Mouse (Mus musculus) adrenal gland, postnatal 4 days (tissue): ENCODE results near the gene Igf1r. TPM values are rescaled to one million over a fixed set of nuclear protein-coding genes. Genes with fewer than 3 reads are reported as not detected.

Source experiments
- DNase-seq, 2 experiments: peaks; one replicate each; pipeline ENCODE4 v3.0.0; 2021 to 2022; ENCODE audit warnings: low spot score in 2 of 2, mixed read lengths in 2 of 2
- total RNA-seq, 2 experiments: library from RNA; stranded (reverse); gene quantifications; 2 replicates each; pipeline ENCODE4 v1.2.3; 2021

The Igf1r gene
- total RNA-seq, 2 experiments from 2014 or later = 71.9 to 75.8 TPM

DNA sequence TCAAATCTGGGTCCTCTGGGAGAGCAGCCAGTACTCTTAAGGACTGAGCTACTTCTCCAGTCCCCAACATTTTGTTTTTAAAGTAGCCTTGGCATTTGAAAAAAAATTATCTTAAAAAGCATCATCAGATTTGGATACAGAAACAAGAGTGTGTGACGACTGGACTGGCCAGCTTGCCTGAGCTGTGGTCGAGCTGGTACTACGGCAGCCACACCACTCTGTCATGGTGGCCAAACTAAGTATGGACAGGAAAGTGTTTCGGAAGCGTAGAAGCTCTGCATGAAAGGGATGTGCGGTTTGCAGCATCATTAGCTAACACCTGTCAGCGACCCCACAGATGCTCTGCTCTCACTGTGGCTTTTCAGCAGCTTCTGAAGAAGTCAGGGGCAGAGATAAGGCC, 53.4 kb downstream of the Igf1r start:
- DNase-seq = no peak

DNA sequence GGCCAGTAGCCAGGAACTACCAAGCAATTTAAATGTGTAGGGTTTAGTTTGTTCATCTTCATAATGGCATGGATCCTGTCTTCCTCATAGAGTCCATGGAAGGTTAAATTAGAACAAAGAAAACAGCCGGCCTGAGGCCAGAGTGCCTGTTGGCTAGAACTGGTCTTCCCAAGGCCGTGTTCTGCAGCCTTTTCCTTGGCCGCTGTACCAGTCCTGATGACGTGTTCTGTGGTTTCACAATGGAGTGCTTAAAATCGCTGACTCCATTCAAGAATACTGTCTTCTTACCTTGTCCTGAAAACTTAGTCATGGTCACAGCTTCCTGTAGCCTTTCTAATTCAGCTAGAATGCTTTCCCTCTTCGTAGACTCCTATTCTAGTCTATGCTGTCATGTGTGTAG, 53.9 kb downstream of the Igf1r start:
- DNase-seq = no peak

DNA sequence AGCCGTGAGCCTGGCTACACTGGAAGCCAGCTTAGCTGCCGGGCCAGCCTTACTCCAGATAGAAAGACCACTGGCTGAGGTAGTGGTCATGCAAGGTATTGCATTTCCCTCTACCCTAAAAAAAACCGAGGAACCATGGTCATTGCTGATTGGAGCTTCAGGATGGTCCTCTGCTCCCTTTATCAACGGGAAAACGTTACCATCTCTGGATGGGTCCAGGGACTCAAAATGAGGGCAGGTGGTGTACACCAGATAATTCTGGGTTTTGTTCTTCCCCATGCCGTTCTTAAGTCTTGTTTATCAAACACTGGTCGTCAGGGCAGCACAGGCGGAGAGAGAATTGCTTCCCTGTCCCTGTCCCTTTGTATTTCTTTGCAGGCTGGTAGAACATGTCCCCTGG, 57.0 kb downstream of the Igf1r start:
- DNase-seq = no peak

DNA sequence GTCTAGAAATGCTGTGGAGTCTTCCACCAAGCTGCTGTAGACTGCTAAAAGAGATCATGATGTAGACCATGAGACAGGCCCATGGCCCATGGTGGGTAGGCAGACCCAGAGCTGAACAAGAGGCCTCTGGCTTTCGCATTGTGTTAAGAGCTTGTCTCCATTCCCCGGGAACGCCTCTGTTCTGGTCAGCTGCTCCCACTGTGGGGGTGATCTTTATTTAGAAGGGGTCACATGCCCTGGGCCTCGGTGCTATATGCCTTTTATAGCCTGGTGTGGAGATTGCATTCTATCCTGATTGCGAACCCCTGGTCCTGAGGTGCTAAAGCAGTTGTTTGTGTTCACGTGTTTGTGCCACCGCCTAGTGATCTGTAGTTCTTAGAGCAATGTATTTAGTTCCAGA, 57.5 kb downstream of the Igf1r start:
- no peak for DNase-seq

DNA sequence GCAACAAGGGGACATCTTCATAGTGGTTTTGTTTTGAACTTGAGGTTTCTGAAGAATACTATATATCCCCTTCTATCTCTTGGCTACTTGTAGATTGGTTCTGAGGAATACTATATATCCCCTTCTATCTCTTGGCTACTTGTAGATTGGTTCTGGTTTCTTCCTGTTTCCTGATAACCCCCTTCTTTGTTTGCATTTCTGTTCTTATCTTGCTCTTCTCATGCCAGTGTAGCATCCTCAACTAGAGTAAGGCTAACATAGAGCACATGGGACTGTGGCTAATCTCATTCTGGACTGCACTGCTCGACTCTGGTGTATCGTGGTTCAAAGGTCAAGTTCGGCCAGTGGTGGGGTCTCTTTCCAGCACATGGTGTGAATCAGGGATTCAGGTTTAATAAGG, 58.2 kb downstream of the Igf1r start:
- no peak for DNase-seq

DNA sequence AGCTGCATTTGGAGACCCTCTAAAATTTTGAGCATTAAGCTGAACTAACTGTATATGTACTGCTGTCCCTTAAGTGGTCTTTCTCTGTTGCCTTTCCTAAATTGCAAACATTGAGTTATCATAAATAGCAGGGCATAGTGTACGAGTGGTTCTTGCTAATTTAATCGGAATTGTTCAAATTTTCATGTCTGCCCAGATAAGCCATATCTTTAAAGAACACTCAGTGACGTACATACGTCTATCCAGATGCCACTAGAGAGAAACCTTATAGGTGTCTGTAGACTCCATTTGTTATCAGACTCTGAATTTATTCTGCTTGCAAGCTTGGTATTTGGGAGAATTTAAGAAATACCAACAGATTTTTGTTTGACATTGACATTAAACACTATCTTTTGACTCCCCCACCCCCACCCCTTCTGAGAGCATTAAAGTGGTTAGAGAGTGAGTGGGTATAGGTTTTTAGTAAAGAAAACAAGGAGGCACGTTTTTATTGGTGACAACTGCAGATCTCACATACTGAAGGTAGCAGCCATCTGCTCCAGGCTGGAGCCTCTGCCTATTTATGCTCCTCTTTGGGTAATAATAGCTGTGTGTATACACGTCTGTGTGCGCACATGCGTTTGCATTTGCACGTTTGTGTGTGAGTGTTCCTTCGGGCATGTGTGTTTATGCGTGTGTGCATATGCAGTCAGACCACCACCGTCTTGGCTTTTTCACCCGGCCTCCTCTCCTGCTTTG, 58.9 kb downstream of the Igf1r start:
- no peak for DNase-seq

DNA sequence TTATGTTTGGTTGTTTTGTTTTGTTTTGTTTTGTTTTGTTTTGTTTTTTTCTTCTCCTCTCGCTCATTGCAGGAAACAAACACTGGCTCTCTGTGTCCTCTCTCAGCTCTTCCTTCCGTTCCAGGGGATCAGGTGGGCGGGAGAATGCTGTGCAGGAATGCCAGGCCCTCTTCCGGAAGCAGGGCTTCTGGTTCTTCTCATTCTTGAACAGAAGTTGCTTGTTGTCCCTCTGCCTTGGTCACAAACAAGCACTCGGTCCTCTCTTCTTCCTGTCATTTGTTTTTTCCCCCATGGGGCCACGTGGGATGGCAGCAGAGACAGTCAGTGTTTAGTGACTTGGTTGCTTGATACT, 59.5 kb downstream of the Igf1r start:
- DNase-seq = no peak

DNA sequence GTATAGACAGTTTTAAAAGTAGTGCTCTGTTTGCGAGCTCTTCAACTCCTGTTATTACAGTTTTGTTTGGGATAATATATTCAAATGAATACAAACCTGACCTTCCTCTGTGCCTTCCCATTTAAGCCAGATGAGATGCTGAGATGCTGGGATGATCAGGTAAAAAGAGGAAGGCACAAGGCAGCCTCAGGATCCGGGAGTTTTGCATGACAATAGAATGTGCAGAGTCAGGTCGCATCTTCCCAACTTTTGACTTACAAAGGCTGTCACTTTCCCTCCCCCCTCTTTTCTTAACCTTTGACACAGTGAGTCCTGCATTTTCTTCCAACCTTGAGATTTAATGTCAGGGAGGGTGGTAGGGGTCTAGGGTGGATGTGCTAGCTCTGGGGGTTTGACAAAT, 61.9 kb downstream of the Igf1r start:
- no peak for DNase-seq

DNA sequence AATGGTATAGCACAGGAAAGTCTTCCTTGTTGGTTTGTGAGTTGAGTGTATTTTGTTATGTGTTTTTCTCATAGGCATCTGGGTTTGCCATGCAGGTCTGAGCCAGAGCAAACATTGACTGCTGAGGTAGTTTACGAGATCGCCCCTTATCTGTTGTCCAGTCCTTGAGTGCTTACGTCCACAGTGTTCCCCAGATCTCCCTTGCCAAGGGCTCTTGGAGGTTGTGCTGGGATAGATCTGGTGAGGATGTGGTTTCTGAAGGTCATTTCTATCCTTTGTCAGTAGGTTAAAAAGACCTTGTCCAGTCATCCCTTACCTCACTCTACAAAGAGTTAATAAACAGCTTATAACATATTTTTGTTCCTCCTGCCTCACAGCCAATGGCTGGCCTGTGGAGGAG, 62.8 kb downstream of the Igf1r start:
- no peak for DNase-seq

DNA sequence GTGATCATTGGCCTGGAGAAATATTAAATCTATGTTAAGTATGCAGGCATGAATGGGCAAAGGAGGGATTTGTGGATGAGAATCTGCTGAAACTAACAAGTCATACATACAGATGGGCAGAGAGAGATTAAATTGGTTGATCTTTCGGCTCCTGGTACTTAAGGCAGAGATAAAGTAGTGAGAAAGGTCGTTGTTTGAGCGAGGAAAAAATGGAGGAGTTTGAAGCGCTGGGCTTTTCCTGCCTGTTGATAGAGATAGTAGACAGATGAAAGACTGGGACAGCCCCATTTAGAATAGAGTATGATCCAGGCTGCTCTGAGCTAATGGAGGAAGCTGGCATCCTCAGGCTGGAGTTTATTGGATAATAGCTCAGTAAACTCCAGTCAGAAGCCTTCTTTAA, 65.4 kb downstream of the Igf1r start:
- no peak for DNase-seq

DNA sequence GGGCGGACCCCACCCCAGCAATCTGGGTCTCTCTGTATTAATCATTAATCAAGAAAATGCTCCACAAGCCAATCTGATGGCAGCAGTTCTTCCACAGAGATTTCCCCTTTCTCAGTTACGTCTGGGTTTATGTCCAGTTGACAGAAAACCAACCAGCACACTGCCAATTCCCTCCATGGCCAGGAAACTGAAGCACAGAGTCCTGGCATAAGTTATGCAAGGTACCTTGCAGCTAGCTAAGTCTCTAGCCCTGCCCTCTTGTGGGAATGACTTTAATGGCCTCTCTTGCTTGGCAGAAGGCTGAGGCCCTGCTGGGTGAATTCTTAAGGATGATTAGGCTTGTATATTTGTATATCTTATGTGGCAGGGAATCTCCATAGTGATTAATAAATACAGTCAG, 67.9 kb downstream of the Igf1r start:
- DNase-seq = no peak

DNA sequence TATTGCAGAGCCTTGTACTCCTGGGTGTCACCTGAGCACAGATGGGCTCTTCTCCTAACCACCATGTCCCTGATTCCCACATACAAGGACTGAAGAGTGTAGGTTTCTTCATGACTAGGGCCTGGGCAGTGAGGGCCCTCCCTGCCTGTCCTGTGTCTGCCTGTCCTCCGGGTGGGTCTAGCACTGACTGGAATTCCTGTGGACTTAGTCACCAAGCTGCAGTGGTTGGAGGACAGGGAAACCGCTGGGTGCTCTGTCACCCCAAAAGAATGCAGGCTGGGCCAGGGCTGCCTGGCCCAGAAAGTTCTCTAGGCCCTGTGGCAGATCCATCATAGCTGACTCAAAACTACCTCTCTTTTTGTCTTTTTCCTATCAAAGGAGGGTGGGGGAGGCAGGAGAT, 69.1 kb downstream of the Igf1r start:
- peak; percentile 10 to 36 for DNase-seq

DNA sequence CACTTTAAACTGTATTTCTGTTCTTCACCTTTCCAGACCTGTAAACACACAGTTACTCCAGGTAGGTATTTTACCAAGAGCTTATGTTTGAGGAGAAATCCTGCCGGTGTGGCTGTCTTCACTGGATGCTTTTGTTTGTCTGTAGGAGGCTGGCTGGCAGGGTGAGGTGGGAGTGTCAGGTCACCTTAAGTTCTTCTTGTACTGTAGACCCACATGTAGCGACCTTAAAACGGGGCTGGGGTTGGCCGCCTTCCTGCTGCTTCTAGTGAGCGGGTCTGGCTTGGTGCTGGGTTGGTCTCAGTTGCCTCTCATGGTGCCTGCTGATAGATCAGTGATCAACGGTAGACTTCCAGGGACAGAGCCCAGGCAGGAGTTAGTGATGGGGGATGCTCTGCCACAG, 69.6 kb downstream of the Igf1r start:
- DNase-seq = no peak

DNA sequence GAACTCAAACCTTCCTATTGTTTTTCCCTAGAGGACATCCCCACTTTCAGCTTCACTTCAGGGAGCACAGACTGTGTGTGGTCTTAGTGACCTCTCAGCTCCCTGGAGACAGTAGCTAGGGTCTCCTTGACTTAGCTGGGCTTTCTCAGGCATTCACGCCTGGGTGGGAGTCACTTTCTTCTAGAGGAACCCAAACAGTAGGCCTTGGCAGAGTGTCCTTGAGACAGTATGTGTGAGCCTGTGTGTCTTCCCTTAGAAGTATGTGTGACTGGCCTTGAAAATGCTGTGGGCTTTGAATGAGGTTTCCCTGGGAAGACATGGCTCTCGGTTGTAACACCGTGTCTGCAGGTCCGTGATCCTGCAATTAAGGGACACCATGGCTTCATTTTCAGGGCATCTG, 71.3 kb downstream of the Igf1r start:
- no peak for DNase-seq

DNA sequence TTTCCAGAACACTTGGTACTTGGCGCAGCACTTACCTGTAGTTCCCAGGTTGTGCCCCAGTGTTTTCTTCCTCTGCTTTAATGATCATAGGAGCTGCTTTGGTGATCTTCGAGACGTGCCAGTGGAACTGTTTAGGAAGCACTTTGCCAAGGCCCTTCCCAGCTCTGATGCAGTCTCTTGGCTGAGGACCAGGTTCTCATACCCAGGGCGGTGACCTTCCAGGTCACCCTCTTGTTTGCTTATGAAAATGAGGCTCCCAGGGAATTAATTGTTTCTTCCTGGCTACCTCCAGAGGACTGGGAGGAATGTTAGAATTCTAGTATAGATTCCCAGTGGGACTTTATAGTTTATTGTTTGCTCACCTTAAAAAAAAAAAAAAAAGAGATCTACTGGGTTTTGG, 72.0 kb downstream of the Igf1r start:
- no peak for DNase-seq

DNA sequence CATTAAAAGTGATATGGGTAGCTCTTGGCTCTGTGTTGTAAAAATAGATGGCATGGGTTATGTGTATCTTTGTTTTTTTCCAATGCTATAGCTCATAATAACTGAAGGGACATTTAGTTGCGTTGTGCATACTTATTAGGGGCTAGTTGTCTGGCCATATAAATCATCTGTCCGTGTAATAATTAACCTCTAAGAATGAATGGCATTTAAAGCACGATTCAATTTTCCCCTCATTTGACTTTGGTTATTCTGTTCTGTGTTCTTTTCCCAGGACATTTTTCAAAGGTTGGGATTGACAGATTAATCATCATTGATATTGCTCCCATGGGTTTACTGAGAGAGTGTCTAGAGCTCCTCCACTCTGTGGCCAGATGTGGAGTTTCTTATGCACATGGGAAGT, 72.8 kb downstream of the Igf1r start:
- DNase-seq = no peak

DNA sequence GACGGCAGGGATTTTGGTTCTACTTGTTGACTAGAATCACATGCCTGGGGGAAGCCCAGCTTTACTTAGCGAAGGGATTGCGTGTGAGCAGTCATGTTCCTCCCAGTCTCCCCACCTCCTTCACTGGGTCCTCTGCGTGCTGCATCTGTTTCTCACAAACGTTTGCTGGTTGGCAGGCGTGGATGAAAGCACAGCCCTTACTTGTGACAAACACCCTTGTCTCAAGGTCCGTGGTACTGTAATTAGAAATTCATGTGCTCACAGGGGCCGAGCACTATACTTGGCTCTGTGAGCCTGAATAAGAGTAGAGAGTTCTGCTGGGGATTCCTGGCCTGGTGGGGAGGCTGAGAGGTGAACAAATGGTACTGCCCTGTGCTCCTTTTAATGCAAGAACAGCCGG, 73.4 kb downstream of the Igf1r start:
- no peak for DNase-seq

DNA sequence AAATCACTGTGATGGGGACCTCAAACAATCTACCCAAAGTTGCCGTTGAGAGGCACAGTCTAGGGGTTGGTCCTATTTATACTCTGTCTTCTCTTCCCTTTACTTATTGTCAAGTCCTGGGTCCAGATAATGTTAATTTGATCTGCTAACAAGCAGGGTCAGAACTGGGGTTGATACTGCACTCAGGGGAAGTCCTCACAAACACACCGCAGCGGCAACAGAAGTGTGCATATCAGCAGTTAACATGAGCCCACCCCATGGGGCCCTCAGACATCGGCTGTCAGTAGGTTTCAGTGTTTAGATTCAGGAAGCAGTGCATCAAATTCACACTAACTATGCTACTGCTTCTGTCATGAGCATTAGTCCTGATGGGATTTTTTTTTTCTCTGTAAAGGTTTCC, 75.5 kb downstream of the Igf1r start:
- DNase-seq = no peak

DNA sequence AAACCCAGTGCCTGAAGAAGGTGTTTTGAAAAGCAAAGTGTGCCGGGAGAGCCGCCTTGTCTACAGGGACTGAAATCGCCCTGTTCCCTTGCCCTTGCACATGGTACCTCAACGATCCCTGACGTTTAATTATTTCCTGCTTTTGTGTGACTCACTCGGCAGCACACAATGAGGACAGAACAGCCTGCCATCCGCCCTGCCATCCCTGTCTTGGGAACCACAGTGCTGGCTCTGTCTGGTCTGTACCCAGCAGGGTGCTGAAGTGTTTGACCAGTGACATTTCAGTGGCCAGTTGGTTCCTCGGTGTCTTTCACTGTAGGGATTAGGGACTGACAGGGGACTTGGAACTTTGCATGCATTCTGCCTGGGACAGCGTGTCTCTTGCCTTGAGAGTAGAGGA, 78.2 kb downstream of the Igf1r start:
- no peak for DNase-seq

DNA sequence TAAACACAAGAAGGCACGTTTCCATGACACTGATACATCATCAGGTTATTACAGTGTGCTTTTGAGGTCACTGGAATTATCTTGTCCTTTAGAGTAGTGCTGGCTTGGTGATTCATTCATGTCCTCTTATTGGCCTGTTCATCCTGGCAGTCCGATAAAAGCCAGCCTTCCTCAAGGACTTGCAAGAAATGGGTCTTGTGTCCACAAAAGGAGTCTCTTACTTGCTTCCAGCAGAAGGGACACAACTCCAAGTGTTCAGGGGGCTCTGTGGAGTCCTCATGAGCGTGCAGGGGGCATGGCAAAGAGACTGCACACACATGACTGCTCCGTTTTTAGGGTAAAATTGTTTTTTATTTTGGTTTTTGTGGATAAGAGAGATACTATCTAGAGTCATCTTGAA, 83.9 kb downstream of the Igf1r start:
- no peak for DNase-seq

DNA sequence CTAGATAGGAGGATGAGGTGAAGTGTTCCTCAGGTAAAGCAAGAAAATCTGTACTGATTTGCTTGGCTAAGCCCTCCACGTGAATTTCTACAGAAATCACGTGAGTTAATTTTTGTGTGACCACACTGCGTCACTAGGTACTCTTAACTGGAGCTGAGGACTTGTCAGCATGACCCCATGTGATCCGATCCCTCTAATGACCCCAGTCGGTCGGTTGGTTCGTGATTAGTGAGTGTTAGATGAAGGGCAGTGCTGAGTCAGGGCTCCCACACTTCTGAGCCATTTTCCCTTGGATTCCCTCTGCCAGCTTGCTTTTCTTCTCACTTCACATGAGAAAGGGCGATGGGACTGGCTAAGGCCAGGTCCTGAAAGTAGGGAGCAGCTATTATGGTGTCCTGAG, 86.2 kb downstream of the Igf1r start:
- DNase-seq = no peak

DNA sequence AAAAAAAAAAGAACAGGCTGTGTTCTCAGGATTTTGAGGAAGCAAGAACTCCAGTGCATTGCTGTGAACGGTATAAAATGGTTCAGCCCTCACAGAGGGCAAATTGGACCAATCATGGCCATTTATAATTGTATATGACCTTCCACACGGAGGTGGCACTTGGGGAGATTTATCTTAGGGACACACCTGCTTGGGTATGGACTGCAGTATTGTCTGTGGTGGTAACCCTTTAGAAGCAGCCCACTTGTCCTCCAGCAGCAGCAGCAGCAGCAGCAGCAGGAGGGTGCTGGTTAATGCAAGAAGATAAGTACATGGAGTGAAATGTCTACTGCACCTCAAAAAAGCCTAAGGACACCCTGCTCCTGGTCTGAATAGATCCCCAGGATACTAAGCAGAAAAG, 86.9 kb downstream of the Igf1r start:
- DNase-seq = no peak

DNA sequence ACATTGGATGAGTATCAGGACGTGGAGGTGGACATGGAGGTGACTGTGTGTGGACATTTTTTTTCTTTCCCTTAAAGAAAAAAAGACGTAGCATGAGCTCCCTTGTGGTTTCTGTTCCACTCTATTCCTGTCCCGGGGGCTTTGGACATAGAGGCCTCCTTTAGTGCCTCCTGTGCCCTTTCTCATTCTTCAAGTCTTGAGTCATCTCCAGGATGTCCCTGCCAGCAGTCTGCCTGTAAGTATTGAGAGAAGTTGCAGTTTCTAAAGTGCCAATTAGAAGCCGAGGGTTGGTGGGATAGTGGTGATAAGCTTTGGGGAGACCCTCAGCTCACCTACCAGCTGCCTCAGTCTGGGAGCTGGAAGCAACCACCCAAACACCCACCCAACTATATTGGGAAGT, 92.0 kb downstream of the Igf1r start:
- DNase-seq = no peak

DNA sequence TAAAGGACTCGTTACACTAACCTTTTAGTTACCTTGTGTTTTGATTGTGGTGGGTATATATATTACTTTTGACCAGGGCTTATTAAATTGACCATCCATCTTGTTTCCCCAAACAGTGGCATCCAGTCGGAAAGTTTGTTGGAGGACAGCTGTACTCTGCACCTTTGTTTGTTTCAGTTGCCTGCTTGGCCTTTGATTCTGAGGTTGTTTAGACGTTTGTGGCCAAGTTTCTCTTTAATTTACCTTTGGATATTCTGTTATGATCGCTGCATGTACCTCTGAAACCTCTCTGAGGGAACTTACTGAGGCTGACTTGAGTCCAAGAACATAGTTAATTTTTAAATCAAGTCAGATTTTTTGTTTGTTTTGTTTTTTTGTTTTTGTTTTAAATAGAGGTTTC, 94.5 kb downstream of the Igf1r start:
- no peak for DNase-seq
